Mouse (Mus musculus): ENCODE data around the gene Cbln3.

The Cbln3 gene

DNA sequence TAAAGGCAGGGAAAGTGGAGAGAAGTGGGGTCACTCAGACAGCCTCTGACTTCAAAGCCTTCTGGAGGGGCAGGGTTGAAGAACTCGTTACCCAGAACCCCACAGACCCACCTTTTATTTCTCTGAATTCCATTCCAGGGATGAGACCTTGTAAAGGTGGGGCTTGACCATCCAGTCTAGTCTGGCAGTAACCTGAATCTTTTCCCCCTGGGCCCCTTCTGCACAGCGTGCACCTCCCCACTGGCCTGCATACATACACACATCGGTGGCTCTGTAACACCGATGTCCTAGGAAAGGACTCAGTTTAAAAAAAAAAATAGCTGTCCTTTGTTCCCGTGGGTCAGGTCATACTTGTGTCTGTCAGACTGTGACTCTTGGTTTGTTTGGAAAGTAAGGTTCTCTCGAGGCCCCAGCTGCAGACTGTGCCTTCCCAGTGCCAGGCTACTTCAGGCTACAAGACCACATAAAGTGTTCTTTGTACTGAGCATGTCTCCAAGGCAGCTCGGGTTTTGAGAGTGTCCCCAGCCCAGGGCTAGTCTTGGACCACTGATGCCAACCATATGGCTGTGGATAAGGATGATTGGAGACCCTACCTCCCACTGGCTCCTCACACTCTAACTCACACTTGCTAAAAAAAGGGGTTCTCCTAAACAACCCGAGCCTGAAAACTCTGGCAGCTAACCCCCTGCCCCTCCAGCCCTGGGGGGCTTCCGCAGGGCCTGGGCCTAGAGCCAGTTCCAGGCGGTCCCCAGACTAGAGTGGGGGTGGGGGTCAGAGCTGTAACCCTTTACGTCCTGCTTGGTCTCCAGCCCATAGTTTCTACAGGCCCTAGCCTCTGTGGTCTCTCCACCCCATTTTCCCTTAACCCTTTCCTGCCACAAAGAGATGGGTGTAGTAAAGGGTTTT, 31.3 kb downstream of the Cbln3 start:
- no peak for DNase-seq (ENCODE audit: low read depth, low spot score)

DNA sequence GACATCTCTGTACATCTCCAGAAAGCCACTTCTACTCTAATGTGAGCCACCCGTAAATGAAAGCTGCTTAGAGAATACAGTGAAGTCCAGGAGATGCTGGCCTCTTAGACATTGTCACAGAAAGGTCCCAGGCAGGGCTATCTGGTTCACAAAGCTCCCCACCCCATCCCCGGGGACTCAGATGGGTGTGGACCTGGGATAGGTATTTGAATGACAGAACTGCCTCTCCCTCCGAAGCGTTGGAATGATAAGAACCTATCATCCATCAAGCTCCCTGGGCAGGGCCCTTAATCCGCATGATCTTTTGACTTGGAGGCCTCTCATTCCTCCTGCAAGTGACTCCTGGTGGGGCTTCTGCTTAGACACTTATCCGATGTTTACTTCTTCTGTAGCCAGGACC, 33.3 kb downstream of the Cbln3 start:
- no peak for DNase-seq (ENCODE audit: low read depth, low spot score)

DNA sequence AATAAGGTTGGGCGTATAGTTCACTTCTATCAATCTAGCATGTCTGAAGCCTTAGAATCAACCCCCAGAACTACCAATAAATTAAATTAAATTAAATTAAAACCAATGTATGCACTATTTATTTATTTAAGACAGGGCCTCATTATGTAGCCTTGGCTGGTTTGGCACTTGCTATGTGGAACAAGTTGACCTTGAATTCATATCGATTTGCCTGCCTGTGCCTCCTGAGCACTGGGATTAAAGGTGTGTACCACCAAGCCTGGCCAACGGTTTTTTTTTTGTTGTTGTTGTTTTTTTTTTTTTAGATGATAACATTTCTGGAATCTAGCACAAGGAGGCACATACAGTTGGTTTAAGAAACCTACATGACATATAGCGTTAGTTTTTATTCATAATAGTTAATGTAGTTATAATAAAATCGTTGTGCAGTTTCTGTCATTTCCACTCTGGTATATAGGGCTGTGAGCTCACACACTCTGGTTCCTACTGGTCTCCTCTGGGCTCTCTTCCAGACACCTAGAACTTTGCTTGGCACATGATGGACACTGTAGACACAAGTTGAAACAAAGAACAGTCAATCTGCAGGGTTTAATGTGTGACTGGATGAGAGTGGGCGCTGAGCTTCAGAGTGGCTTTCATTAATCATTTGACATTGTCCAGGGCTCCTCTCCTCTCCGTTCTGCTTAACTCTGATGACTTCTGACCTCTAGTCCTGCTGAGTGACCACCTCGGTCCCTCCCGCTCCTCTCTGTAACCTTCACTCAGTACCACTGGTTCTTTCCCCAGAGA, 38.5 kb downstream of the Cbln3 start:
- no peak for DNase-seq (ENCODE audit: low read depth, low spot score)

DNA sequence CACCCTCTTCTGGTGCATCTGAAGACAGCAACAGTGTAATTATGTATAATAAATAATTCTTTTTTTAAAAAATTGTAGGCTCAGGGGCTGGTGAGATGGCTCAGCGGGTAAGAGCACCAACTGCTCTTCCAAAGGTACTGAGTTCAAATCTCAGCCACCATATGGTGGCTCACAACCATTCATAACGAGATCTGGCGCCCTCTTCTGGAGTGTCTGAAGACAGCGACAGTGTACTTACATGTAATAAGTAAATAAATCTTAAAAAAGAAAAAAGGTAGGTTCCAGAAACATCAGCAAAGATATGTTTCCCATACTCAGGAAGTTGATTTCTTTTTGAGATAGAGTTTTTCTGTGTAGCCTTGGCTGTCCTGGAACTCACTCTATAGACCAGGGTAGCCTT, 41.4 kb downstream of the Cbln3 start:
- DNase-seq (ENCODE audit: low read depth, low spot score), result no peak

GRCm38 (mm10) chr14:55840853-55841366, 43.3 kb downstream of the Cbln3 start:
- DNase-seq (ENCODE audit: low read depth, low spot score), result no peak

- no peak for DNase-seq (ENCODE audit: low read depth, low spot score)
Observed at GRCm38 (mm10) chr14:55838740-55839139, 45.5 kb downstream of the Cbln3 start.

GRCm38 (mm10) chr14:55838312-55838711, 45.9 kb downstream of the Cbln3 start:
- DNase-seq (ENCODE audit: low read depth, low spot score), result no peak

- DNase-seq (ENCODE audit: low read depth, low spot score), result no peak
Observed at GRCm38 (mm10) chr14:55834808-55835533, 49.2 kb downstream of the Cbln3 start.

- no peak for DNase-seq (ENCODE audit: low read depth, low spot score)
Observed at GRCm38 (mm10) chr14:55833126-55833525, 51.1 kb downstream of the Cbln3 start.

DNA sequence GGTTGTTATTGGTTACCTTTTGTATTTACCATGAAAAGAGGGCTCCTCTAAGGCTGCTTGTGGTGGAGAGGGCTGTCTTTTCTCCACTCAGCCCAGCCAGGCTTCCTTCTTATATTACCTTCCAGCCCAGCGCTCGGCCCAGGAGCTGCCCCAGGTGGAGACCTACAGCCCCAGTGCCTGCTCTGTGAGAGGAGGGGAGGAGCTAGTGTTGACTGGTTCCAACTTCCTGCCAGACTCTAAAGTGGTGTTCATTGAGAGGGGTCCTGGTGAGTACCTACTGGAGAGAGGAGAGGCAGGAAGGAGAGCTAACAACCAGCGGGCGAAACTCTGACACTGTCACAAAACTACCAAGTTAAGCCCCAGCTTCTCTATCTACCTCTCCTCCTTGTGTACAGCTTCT, 53.9 kb downstream of the Cbln3 start:
- DNase-seq (ENCODE audit: low read depth, low spot score), result no peak

- no peak for DNase-seq (ENCODE audit: low read depth, low spot score)
Observed at GRCm38 (mm10) chr14:55829854-55830253, 54.3 kb downstream of the Cbln3 start.

All from c-Kit-negative CD71-positive TER-119-positive erythroid progenitor cells, embryonic 14.5 days (primary cell).